Mouse (Mus musculus): ENCODE results near the gene Mrpl47.
"Not testable (repeated sequence)": the region's sequence is repeated elsewhere in the genome, so short reads cannot be mapped to it uniquely, and the experiment has no call there.

Gene Mrpl47

GRCm38 (mm10) chr3:32737172-32737655, at the start of gene Mrpl47:
Mrpl47 (minus strand) TSS chr3:32737605.
- ATAC-seq (ENCODE audit: low TSS enrichment) = peak; percentile 18

GRCm38 (mm10) chr3:32770781-32771180, 33.4 kb upstream of the Mrpl47 start:
- no peak for ATAC-seq (ENCODE audit: low TSS enrichment)

GRCm38 (mm10) chr3:32763902-32764301, 26.5 kb upstream of the Mrpl47 start:
- no peak for ATAC-seq (ENCODE audit: low TSS enrichment)

- no peak for ATAC-seq (ENCODE audit: low TSS enrichment)
Measured at GRCm38 (mm10) chr3:32762962-32763361, 25.6 kb upstream of the Mrpl47 start.

- ATAC-seq (ENCODE audit: low TSS enrichment) = no peak
Measured at GRCm38 (mm10) chr3:32759212-32759611, 21.8 kb upstream of the Mrpl47 start.

- no peak for ATAC-seq (ENCODE audit: low TSS enrichment)
Measured at GRCm38 (mm10) chr3:32754384-32754915, 17.0 kb upstream of the Mrpl47 start.

GRCm38 (mm10) chr3:32749820-32750579, 12.6 kb upstream of the Mrpl47 start:
- no peak for ATAC-seq (ENCODE audit: low TSS enrichment)

- peak; percentile 64 for ATAC-seq (ENCODE audit: low TSS enrichment)
Measured at GRCm38 (mm10) chr3:32748384-32748783, 11.0 kb upstream of the Mrpl47 start.

GRCm38 (mm10) chr3:32745426-32745825, 8.0 kb upstream of the Mrpl47 start:
- ATAC-seq (ENCODE audit: low TSS enrichment) = not testable (repeated sequence)

- ATAC-seq (ENCODE audit: low TSS enrichment) = no peak
Measured at GRCm38 (mm10) chr3:32745001-32745400, 7.6 kb upstream of the Mrpl47 start.

- ATAC-seq (ENCODE audit: low TSS enrichment) = no peak
Measured at GRCm38 (mm10) chr3:32742276-32742780, 4.9 kb upstream of the Mrpl47 start.

- ATAC-seq (ENCODE audit: low TSS enrichment) = no peak
Measured at GRCm38 (mm10) chr3:32738549-32738948, 1.1 kb upstream of the Mrpl47 start.

GRCm38 (mm10) chr3:32736244-32737171, 897 bp downstream of the Mrpl47 start, which contains the start of gene Ndufb5:
Ndufb5 (plus strand) TSS chr3:32736990.
- peak; percentile 95 for ATAC-seq (ENCODE audit: low TSS enrichment)

GRCm38 (mm10) chr3:32727861-32728260, 9.5 kb downstream of the Mrpl47 start:
- peak; percentile 53 for ATAC-seq (ENCODE audit: low TSS enrichment)

GRCm38 (mm10) chr3:32725951-32726350, 11.5 kb downstream of the Mrpl47 start:
- ATAC-seq (ENCODE audit: low TSS enrichment) = no peak

GRCm38 (mm10) chr3:32724191-32724590, 13.2 kb downstream of the Mrpl47 start:
- ATAC-seq (ENCODE audit: low TSS enrichment) = no peak

GRCm38 (mm10) chr3:32718271-32718670, 19.1 kb downstream of the Mrpl47 start:
- no peak for ATAC-seq (ENCODE audit: low TSS enrichment)

- ATAC-seq (ENCODE audit: low TSS enrichment) = not testable (repeated sequence)
Measured at GRCm38 (mm10) chr3:32717403-32717802, 20.0 kb downstream of the Mrpl47 start.

GRCm38 (mm10) chr3:32713711-32714110, 23.7 kb downstream of the Mrpl47 start:
- no peak for ATAC-seq (ENCODE audit: low TSS enrichment)

- ATAC-seq (ENCODE audit: low TSS enrichment) = no peak
Measured at GRCm38 (mm10) chr3:32709388-32709787, 28.0 kb downstream of the Mrpl47 start.

GRCm38 (mm10) chr3:32708368-32709231, 28.8 kb downstream of the Mrpl47 start:
- peak; percentile 97 for ATAC-seq (ENCODE audit: low TSS enrichment)
